Mouse (Mus musculus): ENCODE results near the gene Ptpru. TPM values are rescaled to one million over a fixed set of nuclear protein-coding genes. Genes with fewer than 3 reads are reported as not detected.
A peak's percentile ranks its signal among the peaks of the same experiment; 100 is the strongest.

The Ptpru gene
- polyA plus RNA-seq, 1 experiment from 2014 or later: 13.3 TPM

- under 1% methylated on average over 69 of the region's 116 CpGs for WGBS
- H3K4me2 ChIP-seq (ENCODE audit: low read depth): peak within 1 kb of the TSS; percentile 90
- H3K4me3 ChIP-seq (ENCODE audit: low read depth, low read length): peak within 1 kb of the TSS; percentile 97
- H3K27ac ChIP-seq (ENCODE audit: low read depth, low read length): peak within 1 kb of the TSS; percentile 99
- peaks cover 17% of the 10 kb centered on the region for H3K4me1 ChIP-seq (ENCODE audit: control insufficient read depth, insufficient read depth, low read length)
- H3K36me3 ChIP-seq (ENCODE audit: control insufficient read depth, insufficient read depth, low read length): no peaks in the 10 kb centered on the region
- DNase-seq (ENCODE audit: low spot score) (peak; percentile 99), ATAC-seq (ENCODE audit: insufficient read depth, low FRiP score, low TSS enrichment) (peak; percentile 91)
- peak within 1 kb of the TSS; percentile 100 for H3K9ac ChIP-seq (ENCODE audit: low read length)
- H3K9me3 ChIP-seq (ENCODE audit: control insufficient read depth, low read length): no peaks in the 10 kb centered on the region
- H3K27me3 ChIP-seq (ENCODE audit: control insufficient read depth, insufficient read depth, low read length): no peaks in the 10 kb centered on the region
Measured at GRCm38 (mm10) chr4:131873293-131874168, 35.4 kb upstream of the Ptpru start, which contains the start of gene Srsf4. Gene Srsf4, plus strand, starts transcription at chr4:131873617.

GRCm38 (mm10) chr4:131872672-131873292 lies 34.7 kb upstream of the Ptpru start:
- DNase-seq (ENCODE audit: low spot score) (peak; percentile 20), ATAC-seq (ENCODE audit: insufficient read depth, low FRiP score, low TSS enrichment) (peak; percentile 48; the same call in 1 of the 2 replicates)
- H3K27me3 ChIP-seq (ENCODE audit: control insufficient read depth, insufficient read depth, low read length): no peaks in the 10 kb centered on the region
- WGBS: 12% methylated on average over 11 of the region's 11 CpGs
- no peaks in the 10 kb centered on the region for H3K9me3 ChIP-seq (ENCODE audit: control insufficient read depth, low read length)
- peaks cover 15% of the 10 kb centered on the region for H3K4me1 ChIP-seq (ENCODE audit: control insufficient read depth, insufficient read depth, low read length)
- H3K9ac ChIP-seq (ENCODE audit: low read length): peak overlapping the region; percentile 100
- peak overlapping the region; percentile 97 for H3K4me3 ChIP-seq (ENCODE audit: low read depth, low read length)
- H3K27ac ChIP-seq (ENCODE audit: low read depth, low read length): peak overlapping the region; percentile 99; the same call in 1 of the 2 replicates
- H3K4me2 ChIP-seq (ENCODE audit: low read depth): peak overlapping the region; percentile 55
- no peaks in the 10 kb centered on the region for H3K36me3 ChIP-seq (ENCODE audit: control insufficient read depth, insufficient read depth, low read length)

DNA sequence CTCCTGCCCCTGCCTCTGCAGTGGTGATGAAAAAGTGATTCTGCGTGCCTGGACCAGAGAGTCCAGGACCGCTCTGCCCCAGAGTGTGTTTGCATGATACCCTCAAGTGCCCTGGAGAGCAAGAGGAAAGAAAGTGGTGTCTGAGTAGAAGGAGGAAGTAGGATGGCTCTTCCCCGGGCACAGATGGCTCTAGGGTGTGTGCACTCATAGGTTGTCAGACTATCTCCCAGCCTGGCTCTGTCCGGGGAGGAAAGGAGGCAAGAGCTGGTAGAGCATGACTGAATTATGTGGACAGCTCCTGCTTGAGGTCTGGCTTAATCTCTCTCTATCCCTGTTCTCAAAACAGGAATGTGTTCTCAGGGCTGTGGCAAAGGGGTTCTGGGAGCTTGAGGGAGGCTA lies 23.3 kb upstream of the Ptpru start:
- no peaks in the 10 kb centered on the region; the same call in 1 of the 2 replicates for H3K36me3 ChIP-seq (ENCODE audit: control insufficient read depth, insufficient read depth, low read length)
- no peak overlapping the region for H3K27ac ChIP-seq (ENCODE audit: low read depth, low read length)
- ATAC-seq (ENCODE audit: insufficient read depth, low FRiP score, low TSS enrichment) (no peak), DNase-seq (ENCODE audit: low spot score) (no peak)
- no peak overlapping the region for H3K9ac ChIP-seq (ENCODE audit: low read length)
- no peak overlapping the region for H3K4me2 ChIP-seq (ENCODE audit: low read depth)
- H3K4me3 ChIP-seq (ENCODE audit: low read depth, low read length): no peak overlapping the region
- no peaks in the 10 kb centered on the region for H3K9me3 ChIP-seq (ENCODE audit: control insufficient read depth, low read length)
- no peaks in the 10 kb centered on the region for H3K27me3 ChIP-seq (ENCODE audit: control insufficient read depth, insufficient read depth, low read length)
- 91% methylated on average over 4 of the region's 4 CpGs for WGBS
- no peaks in the 10 kb centered on the region for H3K4me1 ChIP-seq (ENCODE audit: control insufficient read depth, insufficient read depth, low read length)

DNA sequence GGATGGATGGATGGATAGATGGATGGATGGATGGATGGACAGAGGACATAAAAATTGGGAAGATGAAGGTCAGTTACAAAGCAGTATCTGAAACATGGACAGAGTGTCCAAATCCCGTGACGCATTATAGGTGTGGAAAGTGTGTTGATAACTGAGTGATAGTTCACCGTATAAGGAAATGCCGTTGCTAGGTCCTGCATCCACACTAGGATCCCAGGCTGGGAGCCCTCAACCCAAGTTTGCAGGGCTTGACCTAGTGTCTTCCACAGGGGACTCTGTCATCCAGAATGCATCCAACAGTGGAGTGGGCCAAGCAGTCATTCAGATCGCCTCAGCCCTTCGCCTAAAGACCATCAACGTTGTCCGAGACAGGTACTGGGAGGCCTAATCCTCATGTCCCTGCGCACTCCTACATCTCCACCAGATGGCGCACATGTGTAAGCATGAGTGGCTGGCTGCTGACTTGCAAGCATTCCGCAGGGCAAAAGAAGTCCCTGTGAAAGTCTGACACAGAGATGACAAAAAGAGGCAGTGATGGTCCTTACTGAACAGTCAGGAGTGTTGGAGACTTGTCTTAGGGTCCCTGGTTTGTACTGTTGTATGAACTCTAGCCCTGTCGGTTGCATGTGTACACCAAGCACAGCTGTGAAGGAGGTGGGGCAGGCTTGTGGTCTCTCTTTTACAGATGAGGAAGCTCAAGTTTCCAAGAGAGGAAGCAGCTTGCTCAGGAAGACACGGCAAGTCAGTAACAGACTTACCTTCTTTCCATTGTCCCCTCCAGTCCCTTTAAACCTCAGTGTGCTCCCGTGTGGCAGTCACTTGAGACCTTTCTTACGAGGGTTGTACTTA lies 22.6 kb upstream of the Ptpru start:
- Histone ChIP-seq H3K4me3 (ENCODE audit: low read depth, low read length) (no peak overlapping the region), H3K27me3 (ENCODE audit: control insufficient read depth, insufficient read depth, low read length) (no peaks in the 10 kb centered on the region), H3K9me3 (ENCODE audit: control insufficient read depth, low read length) (no peaks in the 10 kb centered on the region), H3K9ac (ENCODE audit: low read length) (no peak overlapping the region), H3K27ac (ENCODE audit: low read depth, low read length) (no peak overlapping the region), H3K4me2 (ENCODE audit: low read depth) (no peak overlapping the region), H3K36me3 (ENCODE audit: control insufficient read depth, insufficient read depth, low read length) (no peaks in the 10 kb centered on the region; the same call in 1 of the 2 replicates), H3K4me1 (ENCODE audit: control insufficient read depth, insufficient read depth, low read length) (no peaks in the 10 kb centered on the region)
- 55% methylated on average over 15 of the region's 15 CpGs for WGBS
- ATAC-seq (ENCODE audit: insufficient read depth, low FRiP score, low TSS enrichment): no peak
- peak; percentile 83 for DNase-seq (ENCODE audit: low spot score)

DNA sequence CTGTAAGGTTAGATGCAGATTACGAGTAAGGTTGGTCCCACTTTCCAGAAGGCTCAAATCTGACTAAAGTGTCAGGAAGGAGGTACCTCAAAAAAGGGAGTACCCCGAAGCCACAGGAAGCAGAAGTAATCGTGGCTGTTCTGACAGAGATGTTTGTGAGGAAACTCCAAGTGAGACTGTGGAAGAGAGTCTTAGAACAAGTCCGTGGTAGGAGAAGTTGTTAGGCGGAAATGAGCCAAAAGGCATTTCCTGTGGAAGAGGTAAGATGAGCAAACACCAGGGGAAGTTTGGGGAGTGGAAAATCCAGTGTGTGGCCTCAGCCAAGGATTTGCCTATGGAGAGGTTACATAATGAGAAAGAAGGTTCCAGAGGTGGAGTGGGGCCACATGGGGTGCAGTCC lies 16.9 kb upstream of the Ptpru start:
- Histone ChIP-seq H3K9ac (ENCODE audit: low read length) (no peak overlapping the region), H3K4me3 (ENCODE audit: low read depth, low read length) (no peak overlapping the region), H3K9me3 (ENCODE audit: control insufficient read depth, low read length) (no peaks in the 10 kb centered on the region), H3K4me1 (ENCODE audit: control insufficient read depth, insufficient read depth, low read length) (peaks cover 2% of the 10 kb centered on the region; the same call in 1 of the 2 replicates), H3K27me3 (ENCODE audit: control insufficient read depth, insufficient read depth, low read length) (no peaks in the 10 kb centered on the region), H3K27ac (ENCODE audit: low read depth, low read length) (no peak overlapping the region), H3K4me2 (ENCODE audit: low read depth) (no peak overlapping the region), H3K36me3 (ENCODE audit: control insufficient read depth, insufficient read depth, low read length) (no peaks in the 10 kb centered on the region)
- WGBS: 77% methylated on average over 5 of the region's 5 CpGs
- DNase-seq (ENCODE audit: low spot score): no peak
- ATAC-seq (ENCODE audit: insufficient read depth, low FRiP score, low TSS enrichment): no peak

DNA sequence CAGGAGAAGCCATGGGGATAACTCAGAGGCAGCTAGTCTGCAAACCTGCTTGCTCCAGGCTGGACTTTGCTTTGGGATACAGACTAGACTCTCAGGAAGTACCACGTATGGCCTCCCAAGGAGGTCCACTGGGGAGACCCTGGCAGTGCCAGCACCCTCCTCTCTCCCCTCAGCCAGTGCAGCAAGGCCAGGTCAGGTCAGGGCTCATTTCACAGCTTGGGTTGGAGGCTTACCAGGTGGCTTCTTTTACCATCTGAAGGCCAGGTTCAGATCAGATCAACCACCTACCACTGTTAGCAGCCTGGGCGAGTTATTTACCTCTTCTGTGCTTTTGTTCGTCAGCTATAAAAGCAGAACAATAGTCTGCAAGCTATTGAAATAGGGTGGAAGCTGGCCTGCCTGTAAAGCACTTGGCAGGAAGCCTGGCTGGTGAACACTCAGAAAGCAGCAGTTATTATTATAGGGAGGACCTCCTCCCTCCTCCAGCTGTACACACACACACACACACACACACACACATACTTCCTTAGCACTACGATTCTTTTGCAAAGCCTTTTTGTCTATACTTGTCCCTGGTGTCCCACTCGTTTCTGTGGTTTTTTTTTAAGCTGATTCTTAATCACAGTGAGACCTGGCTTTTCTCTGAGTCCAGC lies 12.0 kb upstream of the Ptpru start:
- ATAC-seq (ENCODE audit: insufficient read depth, low FRiP score, low TSS enrichment) (no peak), DNase-seq (ENCODE audit: low spot score) (no peak)
- Histone ChIP-seq H3K27me3 (ENCODE audit: control insufficient read depth, insufficient read depth, low read length) (no peaks in the 10 kb centered on the region), H3K4me1 (ENCODE audit: control insufficient read depth, insufficient read depth, low read length) (peaks cover 4% of the 10 kb centered on the region; the same call in 1 of the 2 replicates), H3K4me3 (ENCODE audit: low read depth, low read length) (no peak overlapping the region), H3K4me2 (ENCODE audit: low read depth) (no peak overlapping the region), H3K9ac (ENCODE audit: low read length) (peak overlapping the region; percentile 39), H3K27ac (ENCODE audit: low read depth, low read length) (no peak overlapping the region), H3K9me3 (ENCODE audit: control insufficient read depth, low read length) (no peaks in the 10 kb centered on the region), H3K36me3 (ENCODE audit: control insufficient read depth, insufficient read depth, low read length) (no peaks in the 10 kb centered on the region)
- WGBS: 28% methylated on average over 5 of the region's 5 CpGs

DNA sequence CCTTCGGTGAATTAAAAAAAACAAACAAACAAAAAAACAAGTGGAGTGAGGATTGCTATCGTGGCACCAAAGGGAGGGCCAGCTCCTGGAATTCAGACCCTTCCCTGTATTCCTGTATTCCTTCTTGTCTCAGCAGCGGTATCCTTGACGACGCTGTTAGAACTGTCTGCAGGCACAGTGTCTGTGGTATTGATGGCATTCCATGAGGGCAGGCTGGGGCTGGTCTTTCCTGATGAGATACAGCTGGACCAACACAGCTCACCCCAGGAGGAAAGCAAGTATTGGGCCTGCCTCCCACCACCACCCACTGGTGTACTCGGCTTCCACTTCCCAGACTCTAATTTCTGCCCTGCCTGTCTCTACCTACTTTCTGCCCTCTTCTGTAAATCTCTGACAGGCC lies 10.0 kb upstream of the Ptpru start:
- Histone ChIP-seq H3K27ac (ENCODE audit: low read depth, low read length) (no peak overlapping the region), H3K36me3 (ENCODE audit: control insufficient read depth, insufficient read depth, low read length) (no peaks in the 10 kb centered on the region), H3K27me3 (ENCODE audit: control insufficient read depth, insufficient read depth, low read length) (no peaks in the 10 kb centered on the region), H3K9ac (ENCODE audit: low read length) (no peak overlapping the region), H3K4me1 (ENCODE audit: control insufficient read depth, insufficient read depth, low read length) (peaks cover 4% of the 10 kb centered on the region; the same call in 1 of the 2 replicates), H3K9me3 (ENCODE audit: control insufficient read depth, low read length) (no peaks in the 10 kb centered on the region), H3K4me3 (ENCODE audit: low read depth, low read length) (no peak overlapping the region), H3K4me2 (ENCODE audit: low read depth) (no peak overlapping the region)
- 60% methylated on average over 6 of the region's 6 CpGs for WGBS
- ATAC-seq (ENCODE audit: insufficient read depth, low FRiP score, low TSS enrichment) (no peak), DNase-seq (ENCODE audit: low spot score) (peak; percentile 51)

Data from neural tube, embryonic 11.5 days (tissue).